Mouse (Mus musculus): ENCODE results near the gene Zcwpw1. TPM values are rescaled to one million over a fixed set of nuclear protein-coding genes. Genes with fewer than 3 reads are reported as not detected.

The Zcwpw1 gene
- total RNA-seq, 2 experiments from 2014 or later, result 6.1 to 6.2 TPM

DNA sequence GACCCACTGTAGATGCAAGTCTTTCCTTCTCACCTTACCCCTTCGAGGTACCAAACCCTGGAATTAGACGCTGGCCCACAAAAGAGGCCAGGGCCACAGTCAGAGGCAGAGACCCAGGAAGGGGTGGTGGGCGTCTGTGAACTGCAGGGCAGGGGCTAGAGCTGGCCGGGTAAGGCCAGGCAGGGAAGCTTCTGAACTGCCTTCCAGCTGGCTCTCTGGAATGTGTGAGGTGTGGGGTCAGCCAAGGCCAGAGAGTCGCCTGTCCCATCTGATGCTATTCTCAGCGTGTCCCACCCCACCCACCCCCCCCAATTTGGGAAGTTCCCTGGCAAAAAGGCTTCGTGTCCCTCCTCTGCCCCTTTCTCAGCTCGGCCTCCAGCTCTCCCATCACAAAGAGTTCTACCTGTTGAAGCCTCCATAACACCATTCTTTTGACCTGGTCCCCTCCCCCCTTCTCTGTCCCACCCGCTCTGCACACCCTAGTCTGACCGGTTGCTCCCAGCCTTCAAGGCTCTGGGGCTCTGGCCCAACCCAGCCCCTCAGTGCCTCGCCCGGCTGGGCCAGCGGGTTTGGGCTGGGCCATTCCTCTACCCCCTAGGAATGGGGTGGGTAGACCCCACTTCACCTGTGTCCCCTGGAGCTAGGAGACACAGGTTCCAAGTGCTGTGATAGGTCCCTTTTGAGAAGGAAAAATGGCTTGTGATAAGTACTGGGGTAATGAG, 34.3 kb upstream of the Zcwpw1 start:
- no peak for DNase-seq (ENCODE audit: extremely low spot score in 1 of 2, low spot score in 1 of 2)

DNA sequence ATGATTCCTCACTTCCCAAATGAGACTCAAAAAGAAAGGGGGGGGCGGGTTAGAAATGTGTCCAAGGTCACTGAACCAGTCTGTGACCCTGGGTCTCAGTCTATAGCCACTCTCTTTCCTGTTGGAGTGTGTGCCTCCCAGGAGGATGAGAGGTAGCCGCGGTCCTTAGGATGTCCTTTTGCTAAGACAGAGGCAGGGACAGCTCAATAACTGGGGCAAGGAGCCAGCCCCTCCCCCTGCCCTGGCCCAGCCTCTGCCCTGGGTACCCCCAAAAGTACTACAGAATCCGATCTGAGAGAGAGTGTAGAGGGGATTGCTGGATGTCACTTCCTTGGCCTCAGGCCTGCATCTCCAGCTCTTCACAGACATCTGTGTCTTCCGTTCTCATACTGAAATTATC, 32.2 kb upstream of the Zcwpw1 start:
- no peak for DNase-seq (ENCODE audit: extremely low spot score in 1 of 2, low spot score in 1 of 2)

GRCm38 (mm10) chr5:137756106-137756505, 31.5 kb upstream of the Zcwpw1 start:
- DNase-seq (ENCODE audit: extremely low spot score in 1 of 2, low spot score in 1 of 2), result no peak

- DNase-seq (ENCODE audit: extremely low spot score in 1 of 2, low spot score in 1 of 2), result peak; percentile 81 to 96
These were observed 30.5 kb upstream of the Zcwpw1 start for GRCm38 (mm10) chr5:137756882-137757661.

- peak; percentile 59 to 72 for DNase-seq (ENCODE audit: extremely low spot score in 1 of 2, low spot score in 1 of 2)
These were observed 29.7 kb upstream of the Zcwpw1 start for GRCm38 (mm10) chr5:137757887-137758286.

- no peak for DNase-seq (ENCODE audit: extremely low spot score in 1 of 2, low spot score in 1 of 2)
These were observed 28.6 kb upstream of the Zcwpw1 start for GRCm38 (mm10) chr5:137758921-137759534.

DNA sequence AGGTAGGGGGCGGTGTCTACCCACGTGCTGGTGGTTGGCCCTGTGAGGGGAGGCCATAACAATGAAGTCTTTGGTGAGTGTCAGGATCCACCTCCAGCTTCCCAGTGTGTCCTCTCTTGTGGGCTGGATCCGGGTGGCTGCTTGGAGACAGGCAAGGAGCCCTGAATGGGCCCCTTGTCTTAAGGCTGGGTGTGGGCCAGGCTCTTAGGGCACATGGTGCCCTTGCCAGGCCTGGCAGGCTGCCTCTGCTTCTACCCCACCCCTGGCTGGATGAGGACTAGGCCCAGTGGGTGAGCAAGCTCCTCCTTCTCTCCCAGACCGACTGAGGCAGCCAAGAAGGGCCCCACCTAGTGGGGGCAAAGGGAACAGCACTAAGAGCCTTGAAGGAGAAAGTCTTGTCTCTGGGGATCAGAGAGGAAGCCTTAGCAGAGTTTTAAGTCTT, 27.6 kb upstream of the Zcwpw1 start:
- peak; percentile 77 to 84 for DNase-seq (ENCODE audit: extremely low spot score in 1 of 2, low spot score in 1 of 2)

- DNase-seq (ENCODE audit: extremely low spot score in 1 of 2, low spot score in 1 of 2), result no peak
These were observed 22.8 kb upstream of the Zcwpw1 start for GRCm38 (mm10) chr5:137764609-137765340.

GRCm38 (mm10) chr5:137766270-137766669, 21.3 kb upstream of the Zcwpw1 start:
- DNase-seq (ENCODE audit: extremely low spot score in 1 of 2, low spot score in 1 of 2), result no peak

GRCm38 (mm10) chr5:137768475-137768874, 19.1 kb upstream of the Zcwpw1 start:
- no peak for DNase-seq (ENCODE audit: extremely low spot score in 1 of 2, low spot score in 1 of 2)

DNA sequence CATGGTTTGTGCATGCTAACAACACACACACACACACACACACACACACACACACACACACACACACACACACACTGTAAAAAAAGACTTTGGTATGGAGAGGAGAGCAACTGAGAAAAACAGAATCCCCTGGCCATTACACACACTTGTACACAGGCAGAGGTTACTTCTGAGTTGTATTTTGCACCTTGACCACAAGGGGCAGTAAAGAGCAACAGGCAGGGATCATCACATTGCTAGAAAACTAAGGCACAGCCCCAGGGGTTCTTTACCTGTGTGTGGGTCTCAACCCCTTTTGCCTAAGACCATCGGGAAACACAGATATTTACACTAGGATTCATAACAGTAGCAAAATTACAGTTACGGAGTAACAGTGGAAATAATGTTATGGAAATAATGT, 16.9 kb upstream of the Zcwpw1 start:
- no peak for DNase-seq (ENCODE audit: extremely low spot score in 1 of 2, low spot score in 1 of 2)

- DNase-seq (ENCODE audit: extremely low spot score in 1 of 2, low spot score in 1 of 2), result no peak
These were observed 14.8 kb upstream of the Zcwpw1 start for GRCm38 (mm10) chr5:137772755-137773154.

DNA sequence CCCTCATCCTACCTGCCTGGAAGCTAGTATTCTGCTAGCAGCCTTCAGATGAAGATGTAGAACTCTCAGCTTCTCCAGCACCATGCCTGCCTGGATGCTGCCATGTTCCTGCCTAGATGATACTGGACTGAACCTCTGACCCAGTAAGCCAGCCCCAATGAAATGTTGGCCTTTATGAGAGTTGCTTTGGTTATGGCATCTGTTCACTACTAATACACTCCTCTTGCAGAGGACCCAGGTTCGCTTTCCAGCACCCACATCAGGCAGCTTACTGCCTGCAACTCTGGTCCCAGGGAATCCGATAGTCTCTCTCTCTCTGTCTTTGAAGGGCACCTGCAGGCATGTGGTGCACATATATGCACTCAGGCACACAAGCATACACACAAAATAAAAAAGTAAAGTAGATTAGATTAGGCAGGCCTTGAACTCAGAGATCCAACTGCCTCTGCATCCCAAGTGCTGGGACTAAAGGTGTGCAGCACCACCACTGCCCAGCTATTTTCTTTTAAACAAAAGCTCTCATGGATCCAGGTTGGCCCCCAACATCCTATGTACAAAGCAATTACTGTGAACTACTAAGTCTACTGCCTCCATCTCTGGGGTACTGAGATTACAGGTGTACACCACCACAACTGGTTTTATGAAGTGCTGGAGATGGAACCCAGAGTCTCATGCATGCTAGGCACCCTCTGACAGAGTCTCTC, 11.9 kb upstream of the Zcwpw1 start:
- DNase-seq (ENCODE audit: extremely low spot score in 1 of 2, low spot score in 1 of 2), result no peak

DNA sequence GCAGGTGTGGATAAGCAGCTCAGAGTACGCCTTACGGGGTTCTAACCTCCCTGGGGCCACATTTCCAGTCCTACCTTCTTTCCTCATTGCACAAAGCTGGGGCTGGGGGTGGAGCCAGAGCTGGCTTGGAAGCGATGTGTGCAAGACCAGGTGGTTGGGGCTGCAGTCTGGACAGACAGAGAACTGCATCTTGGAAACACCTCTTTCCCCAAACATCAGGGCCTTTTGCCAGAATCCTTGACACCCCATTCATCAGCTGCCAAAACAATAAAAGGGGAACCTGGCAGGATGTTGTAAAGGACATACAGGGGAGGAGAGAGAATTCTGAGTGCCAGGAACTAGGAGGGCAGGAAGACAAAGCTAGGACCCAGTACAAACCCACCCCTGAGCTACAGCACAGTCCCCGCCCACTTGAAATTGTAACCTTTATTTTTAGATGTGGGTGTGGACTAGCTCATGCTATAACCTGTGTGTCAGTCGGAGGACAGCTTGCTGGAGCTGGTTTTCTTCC, 11.1 kb upstream of the Zcwpw1 start:
- no peak for DNase-seq (ENCODE audit: extremely low spot score in 1 of 2, low spot score in 1 of 2)

DNA sequence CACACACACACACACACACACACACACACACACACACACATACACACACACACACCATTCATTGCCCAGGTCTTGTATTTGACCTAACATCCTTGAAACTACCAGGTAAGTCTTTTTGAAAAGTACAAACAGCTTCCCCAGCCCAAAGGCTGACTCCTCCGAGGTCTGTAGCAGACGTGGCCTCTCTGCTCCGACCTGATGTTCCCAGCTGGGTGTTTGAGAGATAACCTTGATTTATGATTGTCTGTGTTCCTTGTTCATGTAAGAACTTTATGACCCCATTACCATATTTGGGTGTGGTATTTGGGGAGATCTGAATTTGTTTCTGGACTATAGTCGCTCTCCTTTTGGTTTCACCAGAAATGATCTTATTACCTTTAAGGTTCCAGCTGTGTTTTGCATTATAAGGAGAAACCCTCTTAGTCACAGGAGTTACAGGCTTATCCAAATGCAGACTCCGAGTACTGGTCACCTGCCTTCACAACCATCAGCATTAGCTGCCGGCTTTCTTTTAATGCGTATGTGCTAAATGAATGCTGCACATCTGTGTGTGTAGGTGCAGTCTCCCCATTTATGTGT, 10.2 kb upstream of the Zcwpw1 start:
- DNase-seq (ENCODE audit: extremely low spot score in 1 of 2, low spot score in 1 of 2), result no peak

GRCm38 (mm10) chr5:137778635-137779034, 9.0 kb upstream of the Zcwpw1 start, which contains the start of gene Ppp1r35:
Ppp1r35 (plus strand) TSS chr5:137778849.
- peak; percentile 87 to 96 for DNase-seq (ENCODE audit: extremely low spot score in 1 of 2, low spot score in 1 of 2)

- no peak for DNase-seq (ENCODE audit: extremely low spot score in 1 of 2, low spot score in 1 of 2)
These were observed 8.3 kb upstream of the Zcwpw1 start for GRCm38 (mm10) chr5:137779053-137779933.

DNA sequence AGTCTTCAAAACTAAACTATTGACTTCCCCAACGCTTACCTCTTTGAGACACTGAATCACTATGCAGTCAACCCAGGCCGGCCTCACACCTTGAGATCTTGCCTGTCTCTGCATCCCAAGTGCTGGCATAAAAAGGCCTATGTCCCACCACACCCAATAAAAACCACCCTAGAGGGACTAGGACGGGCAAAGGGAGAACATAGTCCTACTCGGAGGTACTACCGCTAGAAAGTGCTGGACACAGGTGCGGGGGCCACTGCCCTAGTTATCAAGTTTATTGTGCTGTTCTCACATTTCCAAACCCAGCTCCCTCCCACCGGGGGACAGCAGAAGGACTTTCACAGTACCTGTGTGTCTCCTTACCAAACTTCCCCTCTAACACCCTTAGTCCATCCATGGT, 5.9 kb upstream of the Zcwpw1 start:
- DNase-seq (ENCODE audit: extremely low spot score in 1 of 2, low spot score in 1 of 2), result no peak

Data from layer of hippocampus, postnatal 25 days (tissue).